Mouse (Mus musculus) kidney, adult 2 months (tissue): ENCODE results near the gene Nid2.

ENCODE experiments used
- CTCF ChIP-seq: fragments of 200-500 bp; conservative IDR thresholded peaks from 2 replicates; pipeline ENCODE4 v1.5.1; 2011; ENCODE audit warnings: low read depth, mild to moderate bottlenecking, control low read depth, low read length, moderate library complexity, mixed read lengths; ENCODE audit not compliant: insufficient read depth, insufficient read length
- POLR2A ChIP-seq: fragments of 200-500 bp; IDR thresholded peaks from one replicate; pipeline ENCODE4 v1.6.1; 2011; ENCODE audit warnings: low read depth, low read length, control low read depth

DNA sequence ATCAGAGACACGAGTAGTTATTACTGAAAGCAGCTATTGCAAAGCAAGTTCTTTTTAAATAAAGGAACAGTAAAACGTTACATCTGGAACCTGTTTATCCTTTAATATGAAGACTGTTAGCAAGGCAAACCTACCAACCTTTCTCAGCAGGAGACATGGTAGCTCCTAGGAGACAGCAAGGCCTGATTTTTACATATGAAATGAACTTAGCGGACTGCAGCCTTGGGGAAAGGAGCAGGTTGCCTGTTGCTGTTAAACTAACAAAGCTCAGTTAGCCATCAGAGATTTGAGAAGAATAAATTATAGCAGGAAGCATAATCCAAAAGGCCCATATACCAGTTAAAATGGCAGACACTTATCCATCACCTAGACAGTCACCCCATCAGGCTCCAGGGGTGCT, 102.4 kb downstream of the Nid2 start:
- no peak for TF ChIP-seq CTCF
- no peak for TF ChIP-seq POLR2A
